Mouse (Mus musculus): Measurements from ENCODE around the gene Dyrk1b. TPM values are rescaled to one million over a fixed set of nuclear protein-coding genes. Genes with fewer than 3 reads are reported as not detected.
A peak's percentile ranks its signal among the peaks of the same experiment; 100 is the strongest.

Gene Dyrk1b
- polyA plus RNA-seq, 1 experiment from 2014 or later = 19.4 TPM

DNA sequence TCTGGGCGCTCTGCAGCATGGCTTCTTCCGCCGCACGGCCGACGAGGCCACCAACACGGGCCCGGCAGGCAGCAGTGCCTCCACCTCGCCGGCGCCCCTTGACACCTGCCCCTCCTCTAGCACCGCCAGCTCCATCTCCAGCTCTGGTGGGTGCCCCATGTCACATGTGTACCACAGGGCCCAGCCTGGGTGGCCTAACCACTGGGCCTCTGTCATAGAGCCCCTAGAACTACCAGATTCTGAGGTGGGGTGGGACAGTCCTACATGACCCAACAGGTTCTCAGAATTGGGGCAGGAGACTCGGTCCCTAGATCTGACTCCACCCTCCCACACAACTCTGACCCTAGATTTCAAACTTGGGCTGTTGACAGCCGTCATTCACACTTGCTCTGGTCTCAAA, 6.6 kb downstream of the Dyrk1b start:
- WGBS = 96% methylated on average over 14 of the region's 14 CpGs
- no peak overlapping the region for H3K27ac ChIP-seq (ENCODE audit: low read depth, low read length)
- H3K9me3 ChIP-seq (ENCODE audit: control insufficient read depth, low read length) = no peaks in the 10 kb centered on the region
- no peak overlapping the region for H3K4me2 ChIP-seq (replicated peaks; ENCODE audit: low read depth, low read length)
- no peak for ATAC-seq (ENCODE audit: low FRiP score, low TSS enrichment)
- H3K4me1 ChIP-seq (ENCODE audit: control insufficient read depth, insufficient read depth, low read length) = 0 out of 2 replicates have a peak, but pooled peaks cover under 1% of the 10 kb centered on the region
- no peak overlapping the region for H3K4me3 ChIP-seq (ENCODE audit: low read length)
- H3K36me3 ChIP-seq (ENCODE audit: control insufficient read depth, insufficient read depth, low read length) = peaks cover 95% of the 10 kb centered on the region
- no peak overlapping the region; the same call in 1 of the 2 replicates for H3K9ac ChIP-seq (ENCODE audit: low read depth, low read length)
- H3K27me3 ChIP-seq (ENCODE audit: control insufficient read depth, insufficient read depth, low read length) = no peaks in the 10 kb centered on the region

DNA sequence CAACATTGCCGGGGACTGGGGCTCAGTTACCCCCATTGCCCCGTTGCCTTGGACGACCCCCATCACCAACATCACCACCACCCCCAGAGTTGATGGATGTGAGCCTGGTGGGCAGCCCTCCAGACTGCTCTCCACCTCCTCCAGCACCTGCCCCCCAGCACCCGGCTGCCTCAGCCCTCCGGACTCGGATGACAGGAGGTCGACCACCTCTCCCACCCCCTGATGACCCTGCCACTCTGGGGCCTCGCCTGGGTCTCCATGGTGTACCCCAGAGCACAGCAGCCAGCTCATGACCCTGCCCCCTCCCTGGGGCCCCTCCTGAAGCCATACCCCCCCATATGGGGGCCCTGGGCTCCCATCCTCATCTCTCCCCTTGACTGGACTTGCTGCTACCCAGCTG, 7.4 kb downstream of the Dyrk1b start:
- 80% methylated on average over 8 of the region's 8 CpGs for WGBS
- ATAC-seq (ENCODE audit: low FRiP score, low TSS enrichment) = no peak
- H3K9ac ChIP-seq (ENCODE audit: low read depth, low read length) = no peak overlapping the region

DNA sequence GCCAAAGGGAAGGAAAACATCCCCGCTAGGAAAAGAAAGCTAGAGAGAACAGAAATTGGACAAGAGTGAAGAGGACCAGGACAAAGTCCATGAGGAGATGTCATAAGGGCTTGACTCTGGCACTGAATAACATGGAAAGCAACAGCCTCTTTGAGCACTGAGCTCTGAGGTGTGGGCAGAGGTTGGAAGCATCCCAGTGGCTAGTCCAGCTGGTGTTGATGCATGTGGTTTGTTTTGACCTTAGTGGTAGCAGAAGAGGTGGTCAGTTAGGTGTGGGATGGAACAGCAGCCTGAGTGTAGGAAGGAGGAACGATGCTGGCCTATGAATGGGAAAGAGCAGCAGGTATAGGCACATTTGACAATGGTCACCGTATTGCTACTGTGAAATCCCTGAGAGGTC, 12.2 kb downstream of the Dyrk1b start:
- Histone ChIP-seq H3K27me3 (ENCODE audit: control insufficient read depth, insufficient read depth, low read length) (no peaks in the 10 kb centered on the region), H3K4me2 (replicated peaks; ENCODE audit: low read depth, low read length) (no peak overlapping the region), H3K36me3 (ENCODE audit: control insufficient read depth, insufficient read depth, low read length) (peaks cover 78% of the 10 kb centered on the region), H3K9me3 (ENCODE audit: control insufficient read depth, low read length) (no peaks in the 10 kb centered on the region), H3K9ac (ENCODE audit: low read depth, low read length) (no peak overlapping the region), H3K4me3 (ENCODE audit: low read length) (no peak overlapping the region), H3K4me1 (ENCODE audit: control insufficient read depth, insufficient read depth, low read length) (no peaks in the 10 kb centered on the region), H3K27ac (ENCODE audit: low read depth, low read length) (no peak overlapping the region)
- no peak for ATAC-seq (ENCODE audit: low FRiP score, low TSS enrichment)
- 98% methylated on average over 3 of the region's 3 CpGs for WGBS

More for the DNA sequence above, 7.4 kb downstream of the Dyrk1b start:
- H3K27ac ChIP-seq (ENCODE audit: low read depth, low read length) = no peak overlapping the region
- no peaks in the 10 kb centered on the region for H3K27me3 ChIP-seq (ENCODE audit: control insufficient read depth, insufficient read depth, low read length)
- peaks cover 96% of the 10 kb centered on the region for H3K36me3 ChIP-seq (ENCODE audit: control insufficient read depth, insufficient read depth, low read length)
- H3K4me2 ChIP-seq (replicated peaks; ENCODE audit: low read depth, low read length) = no peak overlapping the region
- H3K4me1 ChIP-seq (ENCODE audit: control insufficient read depth, insufficient read depth, low read length) = no peaks in the 10 kb centered on the region
- H3K4me3 ChIP-seq (ENCODE audit: low read length) = no peak overlapping the region
- H3K9me3 ChIP-seq (ENCODE audit: control insufficient read depth, low read length) = no peaks in the 10 kb centered on the region

DNA sequence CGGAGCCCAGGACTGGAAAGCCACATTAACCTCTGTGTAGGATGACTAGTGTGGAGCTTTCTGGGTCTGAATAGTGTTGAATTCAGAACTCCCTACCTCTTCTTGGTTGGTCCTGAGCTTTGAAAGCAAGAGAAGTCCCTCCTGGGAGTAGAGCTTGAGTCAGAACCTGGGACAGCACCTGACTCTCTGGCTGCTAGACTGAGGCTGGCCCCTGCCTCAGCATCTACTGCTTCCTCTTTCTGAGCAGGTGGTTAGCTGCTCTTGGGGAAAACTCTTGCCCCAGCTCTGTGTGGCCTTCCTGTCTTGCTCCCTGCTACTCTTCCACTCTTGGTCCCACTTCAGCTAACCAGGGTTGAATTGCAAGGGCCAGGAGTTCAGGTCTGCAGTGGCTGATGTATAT, 12.6 kb downstream of the Dyrk1b start:
- Histone ChIP-seq H3K4me2 (replicated peaks; ENCODE audit: low read depth, low read length) (no peak overlapping the region), H3K4me3 (ENCODE audit: low read length) (no peak overlapping the region), H3K9ac (ENCODE audit: low read depth, low read length) (no peak overlapping the region), H3K9me3 (ENCODE audit: control insufficient read depth, low read length) (no peaks in the 10 kb centered on the region), H3K27ac (ENCODE audit: low read depth, low read length) (no peak overlapping the region), H3K27me3 (ENCODE audit: control insufficient read depth, insufficient read depth, low read length) (no peaks in the 10 kb centered on the region), H3K4me1 (ENCODE audit: control insufficient read depth, insufficient read depth, low read length) (no peaks in the 10 kb centered on the region), H3K36me3 (ENCODE audit: control insufficient read depth, insufficient read depth, low read length) (peaks cover 78% of the 10 kb centered on the region)
- no peak for ATAC-seq (ENCODE audit: low FRiP score, low TSS enrichment)
- WGBS = 94% methylated on average over 1 of the region's 1 CpGs

DNA sequence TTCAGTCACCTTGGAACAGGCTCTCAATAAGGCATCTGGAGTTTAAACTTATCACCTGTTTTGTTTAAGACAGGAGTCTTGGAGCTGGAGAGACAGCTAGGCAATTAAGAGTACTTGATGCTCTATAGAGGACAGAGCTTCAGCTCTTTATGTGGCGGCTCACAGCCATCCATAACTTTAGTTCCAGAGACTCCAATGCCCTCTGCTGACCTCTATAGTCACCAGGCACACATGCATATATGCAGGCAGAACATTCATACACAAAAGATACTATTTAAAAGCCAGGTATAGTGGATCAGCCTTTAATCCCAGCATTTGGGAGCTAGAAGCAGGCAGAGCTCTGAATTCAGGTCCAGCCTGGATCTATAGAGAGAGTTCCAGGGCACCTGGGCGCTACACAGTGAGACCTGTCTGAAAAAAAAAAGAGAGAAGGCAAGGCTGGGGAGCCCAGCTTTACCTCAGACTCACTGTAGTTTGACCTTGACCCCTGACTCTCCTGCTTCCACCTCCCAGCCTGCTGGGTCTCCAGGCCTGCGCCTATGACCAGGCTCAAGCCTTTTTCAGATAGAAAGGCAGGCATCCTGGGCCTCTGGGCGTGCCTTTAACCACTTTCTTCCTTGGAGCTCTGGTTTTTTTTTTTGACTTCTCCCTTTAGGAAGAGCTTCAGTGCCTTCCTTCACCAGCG, 16.3 kb downstream of the Dyrk1b start:
- Histone ChIP-seq H3K9me3 (ENCODE audit: control insufficient read depth, low read length) (no peaks in the 10 kb centered on the region), H3K9ac (ENCODE audit: low read depth, low read length) (no peak overlapping the region), H3K4me2 (replicated peaks; ENCODE audit: low read depth, low read length) (no peak overlapping the region), H3K27me3 (ENCODE audit: control insufficient read depth, insufficient read depth, low read length) (no peaks in the 10 kb centered on the region), H3K4me3 (ENCODE audit: low read length) (no peak overlapping the region), H3K36me3 (ENCODE audit: control insufficient read depth, insufficient read depth, low read length) (peaks cover 53% of the 10 kb centered on the region), H3K27ac (ENCODE audit: low read depth, low read length) (peak overlapping the region; percentile 5; the same call in 1 of the 2 replicates), H3K4me1 (ENCODE audit: control insufficient read depth, insufficient read depth, low read length) (no peaks in the 10 kb centered on the region)
- WGBS = 82% methylated on average over 5 of the region's 5 CpGs
- no peak for ATAC-seq (ENCODE audit: low FRiP score, low TSS enrichment)

DNA sequence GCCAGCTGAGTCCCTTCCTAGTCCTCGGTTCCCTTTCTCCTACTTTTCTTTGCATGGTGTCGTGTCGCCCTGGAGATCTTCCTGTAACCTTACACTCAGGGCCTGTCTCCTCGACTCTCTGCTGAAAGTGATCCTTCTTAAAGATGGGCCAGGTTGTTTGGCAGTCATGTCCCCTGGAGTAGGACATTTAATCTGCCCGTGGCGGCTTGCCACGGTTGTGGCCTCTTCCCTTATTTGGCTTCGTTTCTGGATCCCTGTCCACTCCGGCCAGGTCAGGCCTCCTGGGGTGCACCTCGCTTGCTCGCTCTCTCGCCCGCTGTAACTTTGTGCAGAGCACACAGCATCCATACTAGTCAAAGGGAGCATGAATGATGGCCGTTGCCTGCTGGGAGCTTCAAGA, 17.3 kb downstream of the Dyrk1b start:
- ATAC-seq (ENCODE audit: low FRiP score, low TSS enrichment) = peak; percentile 72
- Histone ChIP-seq H3K9ac (ENCODE audit: low read depth, low read length) (no peak overlapping the region), H3K27ac (ENCODE audit: low read depth, low read length) (no peak overlapping the region), H3K4me3 (ENCODE audit: low read length) (no peak overlapping the region), H3K27me3 (ENCODE audit: control insufficient read depth, insufficient read depth, low read length) (no peaks in the 10 kb centered on the region), H3K4me2 (replicated peaks; ENCODE audit: low read depth, low read length) (no peak overlapping the region), H3K4me1 (ENCODE audit: control insufficient read depth, insufficient read depth, low read length) (no peaks in the 10 kb centered on the region), H3K9me3 (ENCODE audit: control insufficient read depth, low read length) (no peaks in the 10 kb centered on the region), H3K36me3 (ENCODE audit: control insufficient read depth, insufficient read depth, low read length) (peaks cover 44% of the 10 kb centered on the region)
- WGBS = 45% methylated on average over 14 of the region's 14 CpGs

DNA sequence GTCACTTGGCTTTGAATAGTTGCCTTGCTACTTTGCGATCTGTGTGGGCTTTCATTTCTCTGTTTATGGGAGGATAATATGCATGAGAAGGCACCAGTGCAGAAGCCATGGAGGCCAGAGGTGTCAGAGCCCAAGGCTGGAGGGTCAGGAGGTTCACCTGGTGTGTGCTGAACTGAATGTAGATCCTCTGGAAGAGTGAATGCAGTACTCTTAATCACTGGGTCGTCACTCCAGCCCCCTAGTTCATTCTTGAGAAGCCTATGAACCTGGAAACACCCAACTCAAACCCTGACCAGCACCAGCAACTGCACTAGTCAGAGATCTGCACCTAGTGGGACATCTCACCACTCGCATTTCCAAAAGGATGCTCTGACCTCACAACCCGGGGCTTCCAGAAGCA, 19.8 kb downstream of the Dyrk1b start:
- Histone ChIP-seq H3K27me3 (ENCODE audit: control insufficient read depth, insufficient read depth, low read length) (no peaks in the 10 kb centered on the region), H3K27ac (ENCODE audit: low read depth, low read length) (no peak overlapping the region), H3K36me3 (ENCODE audit: control insufficient read depth, insufficient read depth, low read length) (peaks cover 21% of the 10 kb centered on the region), H3K4me2 (replicated peaks; ENCODE audit: low read depth, low read length) (no peak overlapping the region), H3K9me3 (ENCODE audit: control insufficient read depth, low read length) (no peaks in the 10 kb centered on the region), H3K4me1 (ENCODE audit: control insufficient read depth, insufficient read depth, low read length) (no peaks in the 10 kb centered on the region), H3K4me3 (ENCODE audit: low read length) (no peak overlapping the region), H3K9ac (ENCODE audit: low read depth, low read length) (no peak overlapping the region)
- WGBS = 67% methylated on average over 4 of the region's 4 CpGs
- ATAC-seq (ENCODE audit: low FRiP score, low TSS enrichment) = no peak

DNA sequence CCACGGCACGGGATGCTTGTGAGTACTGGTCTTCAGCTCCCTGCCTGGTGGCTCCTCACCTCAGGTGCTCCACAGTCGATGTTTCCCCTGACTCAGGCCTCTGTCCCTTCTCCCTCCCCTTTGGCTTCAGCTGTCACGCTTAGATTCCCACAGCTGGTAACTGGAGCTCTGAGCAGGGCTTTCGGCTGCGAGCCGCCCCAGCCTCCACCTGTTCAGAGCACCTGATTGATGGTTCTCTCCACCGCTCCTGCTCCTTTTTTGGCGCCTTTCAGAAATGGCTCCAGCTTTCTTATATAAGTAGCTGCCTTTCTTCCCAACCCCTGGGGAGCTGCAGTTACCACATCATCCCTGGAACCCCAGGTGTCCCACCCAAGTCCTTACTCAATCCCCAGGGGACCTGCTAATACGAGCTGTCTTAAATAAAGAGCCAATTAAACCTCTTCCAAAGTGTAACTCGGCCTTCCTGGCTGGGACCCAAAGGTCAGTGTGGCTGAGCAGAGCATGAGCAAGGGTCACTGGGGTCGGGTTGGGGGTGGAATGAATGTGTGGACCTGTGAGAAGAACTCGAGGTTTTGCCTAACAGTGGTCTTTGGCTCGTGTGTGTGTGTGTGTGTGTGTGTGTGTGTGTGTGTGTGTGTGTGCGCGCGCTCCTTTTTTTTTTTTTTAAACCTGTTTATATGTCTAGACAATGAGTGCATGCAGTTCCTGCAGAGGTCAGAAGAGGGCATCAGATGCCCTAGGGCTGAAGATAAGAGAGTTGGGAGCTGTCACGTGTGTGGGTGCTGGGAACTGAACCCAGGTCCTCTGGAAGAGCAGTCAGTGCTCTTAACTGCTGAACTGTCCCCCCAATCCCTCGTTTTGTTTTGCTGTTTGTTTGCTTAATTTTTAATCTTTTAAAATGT, 24.2 kb downstream of the Dyrk1b start:
- Histone ChIP-seq H3K36me3 (ENCODE audit: control insufficient read depth, insufficient read depth, low read length) (no peaks in the 10 kb centered on the region), H3K27ac (ENCODE audit: low read depth, low read length) (peak overlapping the region; percentile 37; the same call in 1 of the 2 replicates), H3K9me3 (ENCODE audit: control insufficient read depth, low read length) (no peaks in the 10 kb centered on the region), H3K4me3 (ENCODE audit: low read length) (no peak overlapping the region), H3K4me1 (ENCODE audit: control insufficient read depth, insufficient read depth, low read length) (no peaks in the 10 kb centered on the region), H3K9ac (ENCODE audit: low read depth, low read length) (no peak overlapping the region), H3K27me3 (ENCODE audit: control insufficient read depth, insufficient read depth, low read length) (no peaks in the 10 kb centered on the region), H3K4me2 (replicated peaks; ENCODE audit: low read depth, low read length) (0 out of 2 replicates have a peak overlapping the region, but pooled peaks have one; percentile 8)
- 39% methylated on average over 19 of the region's 19 CpGs for WGBS
- peak; percentile 91 for ATAC-seq (ENCODE audit: low FRiP score, low TSS enrichment)

DNA sequence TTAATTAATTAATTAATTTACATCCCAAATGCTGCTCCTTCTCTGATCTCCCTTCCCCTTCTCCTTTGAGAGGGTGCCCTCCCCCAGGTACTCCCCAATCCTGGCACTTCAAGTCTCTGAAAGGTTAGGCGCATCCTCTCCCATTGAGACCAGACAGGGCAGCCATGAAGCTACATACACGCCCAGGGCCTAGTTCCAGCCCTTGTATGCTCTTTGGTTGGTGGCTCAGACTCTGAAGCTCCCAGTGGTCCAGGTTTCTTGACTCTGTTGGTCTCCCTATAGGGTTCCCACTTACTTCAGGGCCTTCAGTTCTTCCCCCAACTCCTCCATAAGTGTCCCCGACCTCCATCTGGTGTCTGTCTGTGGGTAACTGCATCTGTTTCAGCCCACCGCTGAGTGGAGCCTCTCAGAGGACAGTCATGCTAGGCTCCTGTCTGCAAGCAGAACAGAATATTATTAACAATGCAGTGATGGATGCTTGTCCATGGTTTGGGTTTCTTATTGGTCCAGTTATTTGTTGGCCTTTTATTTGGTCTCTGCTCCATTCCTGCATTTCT, 26.9 kb downstream of the Dyrk1b start:
- Histone ChIP-seq H3K36me3 (ENCODE audit: control insufficient read depth, insufficient read depth, low read length) (no peaks in the 10 kb centered on the region), H3K27ac (ENCODE audit: low read depth, low read length) (no peak overlapping the region), H3K27me3 (ENCODE audit: control insufficient read depth, insufficient read depth, low read length) (no peaks in the 10 kb centered on the region), H3K9ac (ENCODE audit: low read depth, low read length) (no peak overlapping the region), H3K9me3 (ENCODE audit: control insufficient read depth, low read length) (no peaks in the 10 kb centered on the region), H3K4me1 (ENCODE audit: control insufficient read depth, insufficient read depth, low read length) (no peaks in the 10 kb centered on the region), H3K4me3 (ENCODE audit: low read length) (no peak overlapping the region), H3K4me2 (replicated peaks; ENCODE audit: low read depth, low read length) (no peak overlapping the region)
- no peak for ATAC-seq (ENCODE audit: low FRiP score, low TSS enrichment)
- 74% methylated on average over 4 of the region's 4 CpGs for WGBS

Data from kidney, embryonic 14.5 days (tissue).